Mouse (Mus musculus) hindbrain, postnatal 0 days (tissue): ENCODE data around the gene Zdhhc19. TPM values are rescaled to one million over a fixed set of nuclear protein-coding genes. Genes with fewer than 3 reads are reported as not detected.

Experiments used
- ATAC-seq: fragments of 200-750 bp; cut with Nextera tagmentation; 2 replicates; pipeline ENCODE4 v1.8.0; 2017; ENCODE audit warnings: mild to moderate bottlenecking, moderate TSS enrichment, moderate library complexity
- DNase-seq: peaks from one replicate; pipeline ENCODE4 v3.0.0-alpha.2; 2015; ENCODE audit warnings: low spot score
- H3K27ac ChIP-seq: fragments of 300-500 bp; sonication (generic); 2 replicates; pipeline ENCODE4 v1.5.1; 2014; ENCODE audit warnings: mild to moderate bottlenecking
- H3K27me3 ChIP-seq: fragments of 300-500 bp; sonication (generic); 2 replicates; pipeline ENCODE4 v1.6.1; 2014; ENCODE audit warnings: low read length, mixed read lengths; ENCODE audit not compliant: insufficient read depth
- H3K36me3 ChIP-seq: fragments of 300-500 bp; sonication (generic); 2 replicates; pipeline ENCODE4 v1.6.1; 2014; ENCODE audit warnings: low read length, mixed read lengths; ENCODE audit not compliant: insufficient read depth
- H3K4me1 ChIP-seq: fragments of 300-500 bp; sonication (generic); 2 replicates; pipeline ENCODE4 v1.6.1; 2014; ENCODE audit warnings: antibody characterized with exemption, low read length, mixed read lengths; ENCODE audit not compliant: insufficient read depth
- H3K4me2 ChIP-seq: fragments of 300-500 bp; sonication (generic); 2 replicates; pipeline ENCODE4 v1.6.1; 2014; ENCODE audit warnings: low read depth, mild to moderate bottlenecking, low read length, moderate library complexity, mixed read lengths
- H3K4me3 ChIP-seq: fragments of 300-500 bp; sonication (generic); 2 replicates; pipeline ENCODE4 v1.5.1; 2014; ENCODE audit warnings: low read length
- H3K9ac ChIP-seq: fragments of 300-500 bp; sonication (generic); replicated peaks from 2 replicates; pipeline ENCODE4 v1.6.1; 2014; ENCODE audit warnings: mild to moderate bottlenecking, low read length, moderate library complexity, mixed read lengths
- H3K9me3 ChIP-seq: fragments of 300-500 bp; sonication (generic); 2 replicates; pipeline ENCODE4 v1.6.1; 2016; ENCODE audit warnings: low read length, mixed read lengths
- CTCF ChIP-seq: IDR thresholded peaks from 2 replicates; pipeline ENCODE4 v1.5.1; 2016; ENCODE audit warnings: antibody characterized with exemption, control low read depth, low read depth
- WGBS: fragments of 180-500 bp; shearing (Covaris S2); extraction: QIAGEN DNeasy Blood & Tissue Kit; methylation state at CpG from one replicate; pipeline ENCODE4 v1.1.7; 2014; 5-methylcytosine and 5-hydroxymethylcytosine counted together
- polyA plus RNA-seq: library from polyadenylated mRNA; unstranded; fragments of >200 nt; fragmentation: Nextera tagmentation; extraction: Ambion mirVana; gene quantifications from 2 replicates; pipeline ENCODE4 v1.2.1, GENCODE M21; 2015
- total RNA-seq: library from RNA; depleted of rRNA; stranded (reverse); fragments of >200 nt; gene quantifications from 2 replicates; pipeline ENCODE4 v1.2.3, GENCODE M21; 2014; rRNA removed

Gene Zdhhc19
- total RNA-seq (not detected in 2 replicates), polyA plus RNA-seq (0.33 and 0.52 TPM in 2 replicates)

DNA sequence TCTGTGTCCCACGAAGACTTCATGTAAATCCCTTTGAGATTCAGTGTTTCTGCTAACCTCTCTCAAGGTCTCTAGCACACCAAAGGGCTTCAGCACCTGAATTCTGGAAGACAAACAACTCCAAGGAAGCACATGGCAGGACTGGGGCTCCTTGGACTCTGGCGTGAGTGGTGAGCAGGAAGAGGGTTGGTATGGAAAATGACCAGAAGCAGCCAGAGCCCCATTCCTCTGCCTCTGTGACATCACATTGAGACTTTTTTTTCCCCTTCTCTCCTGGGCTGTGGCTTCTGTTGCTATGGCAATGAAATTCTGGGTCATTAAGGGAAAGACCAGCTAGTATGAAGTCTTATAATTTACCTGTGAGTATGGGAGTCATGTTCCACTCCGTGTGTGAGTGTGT is at the start of gene Zdhhc19:
Gene Zdhhc19, plus strand, starts transcription at position 301 of the 400 bp plus-strand sequence.
- H3K36me3 ChIP-seq, result no peaks in the 10 kb centered on the region
- no peak within 1 kb of the TSS for H3K27ac ChIP-seq
- DNase-seq (no peak), ATAC-seq (no peak)
- H3K4me2 ChIP-seq, result no peak within 1 kb of the TSS
- no peak within 1 kb of the TSS for H3K4me3 ChIP-seq
- H3K9ac ChIP-seq, result no peak within 1 kb of the TSS
- H3K4me1 ChIP-seq, result no peaks in the 10 kb centered on the region
- 56% methylated on average over 3 of the region's 3 CpGs for WGBS
- TF ChIP-seq CTCF, result no peak
- no peaks in the 10 kb centered on the region for H3K9me3 ChIP-seq
- H3K27me3 ChIP-seq, result no peaks in the 10 kb centered on the region

DNA sequence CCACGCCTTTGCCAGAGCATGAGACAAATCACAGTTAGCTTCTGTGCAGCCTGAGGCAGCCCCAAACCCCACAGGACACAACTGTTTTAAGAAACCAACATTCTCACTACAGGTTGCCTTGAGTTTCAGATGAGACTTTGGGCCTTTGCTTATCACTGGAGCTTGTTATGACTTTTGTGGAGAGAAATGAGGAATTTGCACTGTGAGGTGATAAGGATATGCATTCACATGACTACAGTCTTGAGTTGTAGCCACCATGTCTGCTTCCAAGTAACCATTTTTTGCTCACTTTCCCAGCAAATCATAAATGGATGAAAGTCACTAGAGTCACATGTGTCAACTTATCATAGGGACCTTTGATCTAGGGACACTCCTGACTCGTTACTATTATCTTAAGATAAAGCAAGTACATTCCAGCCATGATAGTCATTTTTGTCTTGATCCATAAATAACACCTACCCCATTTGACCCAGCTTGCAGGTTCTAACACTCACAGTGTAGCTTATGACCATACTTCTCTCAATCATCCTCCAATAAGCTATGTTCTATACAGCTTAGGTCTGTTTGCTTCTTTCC is 49.4 kb upstream of the Zdhhc19 start:
- H3K4me2 ChIP-seq, result no peak overlapping the region
- H3K27me3 ChIP-seq, result no peaks in the 10 kb centered on the region
- 87% methylated on average over 2 of the region's 2 CpGs for WGBS
- DNase-seq (no peak), ATAC-seq (no peak)
- H3K4me1 ChIP-seq, result no peaks in the 10 kb centered on the region
- no peak overlapping the region for H3K27ac ChIP-seq
- H3K9ac ChIP-seq, result no peak overlapping the region
- no peak overlapping the region for H3K4me3 ChIP-seq
- no peaks in the 10 kb centered on the region for H3K36me3 ChIP-seq
- H3K9me3 ChIP-seq, result no peaks in the 10 kb centered on the region
- TF ChIP-seq CTCF, result no peak

DNA sequence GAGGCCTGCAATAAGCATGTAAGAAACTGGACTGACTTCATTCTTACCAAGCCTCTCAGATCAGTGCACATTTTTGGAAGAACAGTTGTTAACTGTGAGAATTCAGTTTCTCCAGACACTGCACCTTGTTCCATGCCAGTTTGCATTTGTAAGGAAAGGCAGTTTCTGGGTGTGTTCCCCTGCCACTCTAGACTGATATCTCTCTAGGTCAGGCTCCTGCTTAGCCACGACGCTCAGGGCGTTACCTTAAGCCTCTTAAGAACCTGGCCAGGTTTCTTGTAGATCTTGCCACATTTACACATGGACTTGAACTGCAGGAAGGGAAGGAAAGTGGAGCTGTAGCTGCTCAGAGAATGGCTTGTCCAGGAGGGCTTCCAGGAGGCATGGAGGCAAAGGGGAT is 46.4 kb upstream of the Zdhhc19 start:
- H3K9me3 ChIP-seq, result no peaks in the 10 kb centered on the region
- no peak for DNase-seq
- peaks cover 16% of the 10 kb centered on the region for H3K36me3 ChIP-seq
- H3K27ac ChIP-seq, result no peak overlapping the region
- no peak overlapping the region for H3K4me3 ChIP-seq
- TF ChIP-seq CTCF, result no peak
- no peak overlapping the region for H3K9ac ChIP-seq
- no peak overlapping the region for H3K4me2 ChIP-seq
- no peaks in the 10 kb centered on the region for H3K27me3 ChIP-seq
- WGBS, result 90% methylated on average over 3 of the region's 3 CpGs
- no peaks in the 10 kb centered on the region for H3K4me1 ChIP-seq
- no peak for ATAC-seq

DNA sequence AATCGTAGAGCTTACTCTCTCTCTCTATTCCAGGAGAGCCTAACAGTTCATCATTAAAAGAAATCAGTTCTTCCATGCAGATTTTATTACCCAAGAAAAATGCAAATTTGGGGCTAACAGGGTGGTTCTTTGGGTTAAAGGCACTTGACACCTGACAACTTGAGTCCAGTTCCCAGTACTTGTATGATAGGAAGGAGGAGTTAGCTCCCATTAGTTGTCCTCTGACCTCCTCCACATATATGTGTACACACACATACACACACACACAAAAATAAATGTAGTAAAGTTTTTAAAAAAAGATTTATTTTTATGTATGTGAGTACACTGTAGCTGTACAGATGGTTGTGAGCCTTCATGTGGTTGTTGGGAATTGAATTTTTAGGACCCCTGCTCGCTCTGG is 45.9 kb upstream of the Zdhhc19 start:
- ATAC-seq (no peak), DNase-seq (no peak)
- no peaks in the 10 kb centered on the region for H3K4me1 ChIP-seq
- WGBS, result 93% methylated on average over 2 of the region's 2 CpGs
- no peak overlapping the region for H3K4me2 ChIP-seq
- H3K9me3 ChIP-seq, result no peaks in the 10 kb centered on the region
- peaks cover 16% of the 10 kb centered on the region for H3K36me3 ChIP-seq
- H3K27ac ChIP-seq, result no peak overlapping the region
- H3K9ac ChIP-seq, result no peak overlapping the region
- TF ChIP-seq CTCF, result no peak
- H3K4me3 ChIP-seq, result no peak overlapping the region
- H3K27me3 ChIP-seq, result no peaks in the 10 kb centered on the region

DNA sequence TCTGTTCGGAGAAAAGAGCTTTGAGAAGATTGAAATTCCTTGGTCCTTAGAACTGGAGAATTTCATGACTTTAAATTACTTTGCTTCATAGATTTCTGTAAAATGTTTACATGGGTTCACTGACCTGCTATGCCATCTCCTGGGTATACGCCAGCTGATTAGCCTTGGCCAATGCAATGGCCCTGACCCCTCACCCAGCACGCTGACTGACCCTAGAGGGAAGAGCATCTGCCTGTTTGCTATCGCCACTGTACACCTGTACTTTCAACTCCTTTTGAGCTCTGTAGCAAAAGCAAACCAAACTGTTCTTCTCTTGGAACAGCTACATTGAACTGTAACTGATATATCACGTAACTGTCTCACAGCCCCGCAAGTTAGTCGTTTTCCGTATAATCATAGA is 43.0 kb upstream of the Zdhhc19 start:
- 95% methylated on average over 8 of the region's 8 CpGs for WGBS

DNA sequence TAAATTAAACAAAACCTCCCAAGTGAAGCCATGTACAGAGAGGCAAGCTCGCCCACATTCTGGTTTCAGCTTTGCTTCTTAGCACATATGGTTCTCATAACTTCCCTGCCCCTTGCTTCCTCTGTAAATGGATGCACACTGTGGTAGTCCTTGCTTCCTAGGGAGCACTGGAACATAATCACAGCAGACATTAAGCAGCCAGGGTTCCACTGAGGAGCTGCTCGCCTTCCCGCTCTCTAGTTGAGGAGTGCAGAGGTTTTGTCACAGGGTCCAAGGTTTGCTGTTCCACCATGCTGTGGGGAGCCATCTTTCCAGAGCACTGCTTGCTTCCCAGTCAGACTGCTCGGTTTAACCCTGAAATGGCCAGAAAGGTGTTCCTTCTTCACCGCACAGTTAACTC is 41.4 kb upstream of the Zdhhc19 start:
- Histone ChIP-seq H3K4me3 (no peak overlapping the region), H3K9me3 (no peaks in the 10 kb centered on the region), H3K27ac (no peak overlapping the region), H3K36me3 (peaks cover 25% of the 10 kb centered on the region), H3K9ac (no peak overlapping the region), H3K4me1 (no peaks in the 10 kb centered on the region), H3K4me2 (no peak overlapping the region), H3K27me3 (no peaks in the 10 kb centered on the region)
- TF ChIP-seq CTCF, result no peak
- ATAC-seq (no peak), DNase-seq (no peak)
- WGBS, result 89% methylated on average over 5 of the region's 5 CpGs

More for the DNA sequence above, 43.0 kb upstream of the Zdhhc19 start:
- Histone ChIP-seq H3K4me3 (no peak overlapping the region), H3K36me3 (peaks cover 21% of the 10 kb centered on the region), H3K9me3 (no peaks in the 10 kb centered on the region), H3K27me3 (no peaks in the 10 kb centered on the region), H3K9ac (no peak overlapping the region), H3K27ac (no peak overlapping the region), H3K4me1 (no peaks in the 10 kb centered on the region), H3K4me2 (no peak overlapping the region)
- DNase-seq, result no peak
- TF ChIP-seq CTCF, result no peak
- ATAC-seq, result no peak

DNA sequence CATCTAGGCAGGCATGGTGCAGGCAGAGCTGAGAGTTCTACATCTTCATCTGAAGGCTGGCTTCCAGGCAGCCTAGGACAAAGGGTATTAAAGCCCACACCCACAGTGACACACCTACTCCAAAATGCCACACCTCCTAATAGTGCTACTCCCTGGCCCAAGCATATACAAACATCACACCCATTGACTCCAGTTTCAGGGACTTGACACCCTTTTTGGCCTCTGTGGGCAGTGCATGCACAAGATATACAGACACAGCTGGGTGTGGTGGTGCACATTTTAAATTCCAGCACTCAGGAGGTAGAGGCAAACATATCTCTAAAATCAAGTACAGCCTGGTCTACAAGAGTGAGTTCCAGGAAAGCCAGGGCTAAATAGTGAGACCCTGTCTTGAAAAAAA is 40.0 kb upstream of the Zdhhc19 start:
- H3K4me2 ChIP-seq, result no peak overlapping the region
- no peaks in the 10 kb centered on the region for H3K27me3 ChIP-seq
- ATAC-seq (no peak), DNase-seq (no peak)
- H3K27ac ChIP-seq, result no peak overlapping the region
- no peak overlapping the region for H3K4me3 ChIP-seq
- no peak for TF ChIP-seq CTCF
- no peaks in the 10 kb centered on the region for H3K4me1 ChIP-seq
- peaks cover 25% of the 10 kb centered on the region for H3K36me3 ChIP-seq
- H3K9me3 ChIP-seq, result no peaks in the 10 kb centered on the region
- H3K9ac ChIP-seq, result no peak overlapping the region
